Mouse (Mus musculus): ENCODE data around the gene Iars2. TPM values are rescaled to one million over a fixed set of nuclear protein-coding genes. Genes with fewer than 3 reads are reported as not detected.

The Iars2 gene
- total and polyA plus RNA-seq, 3 experiments = 39.9 to 43.9 TPM; not detected in 1

DNA sequence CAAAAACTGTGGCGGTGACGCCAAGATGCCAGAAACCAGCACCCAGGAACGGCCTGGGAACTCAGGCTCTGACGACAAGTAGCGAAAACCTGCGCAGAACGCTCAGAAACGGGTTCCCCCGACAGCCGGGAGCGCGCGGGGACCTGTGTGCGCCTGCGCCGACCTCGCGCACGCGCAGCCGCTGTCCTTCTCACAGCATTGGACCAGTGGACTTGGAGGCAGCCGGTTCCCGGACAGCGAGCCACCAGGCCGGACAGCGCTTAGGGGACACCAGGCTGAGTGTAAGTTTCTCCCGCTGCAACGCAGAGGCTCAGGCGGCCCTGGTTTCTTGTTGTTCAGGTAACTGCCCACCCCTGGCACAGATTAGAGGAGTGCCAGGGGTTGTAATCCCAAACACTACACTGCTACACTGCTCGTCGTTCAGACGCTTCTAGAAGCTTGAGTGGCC lies 2.8 kb upstream of the Iars2 start, which contains the start of gene Bpnt1 (continued):
- TF ChIP-seq NRF1 (IDR thresholded peaks at IDR 0.05; ENCODE audit: insufficient read depth, low read depth, low read length, poor library complexity, severe bottlenecking) (peak; percentile 93), MAX (IDR thresholded peaks at IDR 0.05; ENCODE audit: low read length) (0 out of 2 replicates have a peak, but pooled peaks have one; percentile 38), E2F4 (IDR thresholded peaks at IDR 0.05; ENCODE audit: borderline replicate concordance, low read depth, low read length) (no peak; the same call in 1 of the 2 replicates), USF1 (IDR thresholded peaks at IDR 0.05; ENCODE audit: low read depth, low read length) (no peak), USF2 (IDR thresholded peaks at IDR 0.05; ENCODE audit: borderline replicate concordance in 1 of 2, insufficient read depth in 1 of 2, low read depth in 1 of 2, low read length in 2 of 2) (no peak), CHD2 (IDR thresholded peaks at IDR 0.05; ENCODE audit: low read length) (no peak), UBTF (IDR thresholded peaks at IDR 0.05; ENCODE audit: borderline replicate concordance, insufficient read depth, low read depth, low read length) (no peak), TCF12 (IDR thresholded peaks at IDR 0.05; ENCODE audit: low read depth, low read length) (peak; percentile 21), HCFC1 (IDR thresholded peaks at IDR 0.05; ENCODE audit: low read depth, low read length) (peak; percentile 79), POLR2AphosphoS2 (IDR thresholded peaks at IDR 0.05; ENCODE audit: low read length) (peak; percentile 83; the same call in 1 of the 2 replicates), ETS1 (IDR thresholded peaks at IDR 0.05; ENCODE audit: low read depth, low read length) (peak; percentile 54; the same call in 1 of the 2 replicates), RCOR1 (IDR thresholded peaks at IDR 0.05; ENCODE audit: low read depth, low read length) (no peak), KAT2A (conservative IDR thresholded peaks at IDR 0.05; ENCODE audit: low read depth, low read length) (no peak), MYB (IDR thresholded peaks at IDR 0.05; ENCODE audit: low read depth, low read length) (no peak), BHLHE40 (IDR thresholded peaks at IDR 0.05; ENCODE audit: borderline replicate concordance, low read depth, low read length) (no peak), ELF1 (IDR thresholded peaks at IDR 0.05; ENCODE audit: low read depth, low read length) (peak; percentile 40; the same call in 1 of the 2 replicates), ZNF384 (IDR thresholded peaks at IDR 0.05; ENCODE audit: low read depth, low read length) (no peak), MYC (IDR thresholded peaks at IDR 0.05; ENCODE audit: low read depth, low read length) (no peak), NELFE (IDR thresholded peaks at IDR 0.05; ENCODE audit: low read depth, low read length) (peak; percentile 93), POLR2AphosphoS5 (IDR thresholded peaks at IDR 0.05; ENCODE audit: borderline replicate concordance, low read depth, low read length) (no peak), JUND (IDR thresholded peaks at IDR 0.05; ENCODE audit: low read depth, low read length) (no peak), RAD21 (IDR thresholded peaks at IDR 0.05; ENCODE audit: low read depth, low read length) (no peak), TAL1 (IDR thresholded peaks at IDR 0.05; ENCODE audit: low read length) (no peak), SMC3 (IDR thresholded peaks at IDR 0.05; ENCODE audit: low read depth, low read length) (no peak), ZC3H11A (IDR thresholded peaks at IDR 0.05; ENCODE audit: low read depth, low read length) (no peak)

Measured in MEL (cell line).